Mouse (Mus musculus) cortical plate, adult 2 months (tissue): Measurements from ENCODE around the gene Gabarapl1.
A peak's percentile ranks its signal among the peaks of the same experiment; 100 is the strongest.

Experiments
- CTCF ChIP-seq: fragments of 200-500 bp; IDR thresholded peaks from 2 replicates; pipeline ENCODE4 v1.5.1; 2011; ENCODE audit warnings: mild to moderate bottlenecking, control low read depth, low read length; ENCODE audit not compliant: insufficient read depth; ENCODE audit errors: extremely low read depth
- POLR2A ChIP-seq: fragments of 200-500 bp; IDR thresholded peaks from 2 replicates; pipeline ENCODE4 v1.6.1; 2011; ENCODE audit warnings: mild to moderate bottlenecking, low read length, control low read depth; ENCODE audit not compliant: insufficient read depth; ENCODE audit errors: extremely low read depth

- TF ChIP-seq POLR2A (no peak), CTCF (peak; percentile 70)
Measured at GRCm38 (mm10) chr6:129517752-129518408, 15.1 kb upstream of the Gabarapl1 start.
